Mouse (Mus musculus) ovary, postnatal 14 days (tissue): ENCODE results near the gene Rbbp4.
"Not testable (repeated sequence)": the region's sequence is repeated elsewhere in the genome, so short reads cannot be mapped to it uniquely, and the experiment has no call there.

Experiments used
- DNase-seq: peaks from one replicate; pipeline ENCODE4 v3.0.0; 2022; ENCODE audit warnings: low spot score

Rbbp4 gene

DNA sequence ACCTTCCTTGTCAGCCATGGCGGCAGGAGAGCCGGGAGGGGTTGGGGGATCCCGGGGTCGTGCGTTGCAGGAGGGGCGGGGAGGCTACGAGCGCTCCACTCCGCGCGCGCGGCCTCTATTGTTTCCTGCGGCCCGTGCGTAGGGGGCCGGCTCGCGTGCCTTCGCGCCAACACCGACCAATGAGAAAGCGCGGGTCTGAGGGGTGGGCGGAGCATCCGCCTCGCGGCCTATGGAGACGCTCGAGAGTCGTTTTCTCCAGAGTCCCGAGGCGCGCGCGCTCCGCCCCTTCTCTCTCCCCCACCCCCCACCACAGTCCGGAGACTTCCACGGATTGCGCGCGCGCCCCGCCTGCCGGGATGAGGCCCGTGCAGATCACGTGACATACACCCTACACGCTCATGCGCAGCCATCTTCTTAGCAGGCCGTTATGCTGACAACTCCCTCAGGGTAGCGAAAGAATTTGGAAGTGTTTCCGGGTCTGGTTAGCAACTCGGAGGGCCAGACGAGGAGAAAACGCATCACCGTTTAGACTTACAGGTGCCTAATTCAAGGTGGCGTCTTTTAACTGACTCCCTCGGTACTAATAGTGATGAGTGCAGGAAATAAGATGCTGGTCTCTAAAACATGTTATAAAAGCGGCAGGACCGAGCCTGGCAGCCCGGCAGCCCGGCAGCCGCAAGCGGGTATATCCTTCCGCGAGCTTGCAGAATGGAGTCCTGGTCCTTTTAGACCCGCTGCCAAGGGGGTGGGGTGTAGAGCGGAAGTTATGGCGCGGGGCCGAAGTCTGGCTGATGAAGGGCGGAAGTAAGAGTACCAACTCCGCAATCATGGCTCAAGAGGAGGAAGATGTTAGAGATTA lies at the start of gene Rbbp4, which contains the start of gene Zbtb8os:
Gene Rbbp4, minus strand, starts transcription at position 155 of the 859 bp plus-strand sequence.
Gene Zbtb8os, plus strand, starts transcription at position 480 of the 859 bp plus-strand sequence.
- peak; percentile 90 for DNase-seq

DNA sequence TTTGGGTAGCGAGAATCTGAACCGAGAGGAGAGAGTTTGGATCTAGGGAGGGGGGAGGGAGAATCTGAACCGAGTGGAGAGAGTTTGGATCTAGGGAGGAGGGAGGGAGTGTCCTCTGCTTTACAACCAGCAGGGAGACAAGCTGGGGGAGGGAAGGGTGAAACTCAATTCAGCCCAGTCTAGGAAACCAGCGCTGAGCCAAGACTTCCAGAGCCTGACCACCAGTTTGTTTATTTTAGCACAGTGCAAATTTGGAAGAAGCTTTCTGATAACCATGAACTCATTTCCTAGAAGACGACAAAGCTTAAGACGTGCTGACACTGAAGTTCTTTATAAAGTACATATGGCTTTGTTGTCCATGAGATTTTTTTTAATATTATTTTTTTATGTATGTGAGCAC lies 49.3 kb upstream of the Rbbp4 start:
- DNase-seq: no peak

DNA sequence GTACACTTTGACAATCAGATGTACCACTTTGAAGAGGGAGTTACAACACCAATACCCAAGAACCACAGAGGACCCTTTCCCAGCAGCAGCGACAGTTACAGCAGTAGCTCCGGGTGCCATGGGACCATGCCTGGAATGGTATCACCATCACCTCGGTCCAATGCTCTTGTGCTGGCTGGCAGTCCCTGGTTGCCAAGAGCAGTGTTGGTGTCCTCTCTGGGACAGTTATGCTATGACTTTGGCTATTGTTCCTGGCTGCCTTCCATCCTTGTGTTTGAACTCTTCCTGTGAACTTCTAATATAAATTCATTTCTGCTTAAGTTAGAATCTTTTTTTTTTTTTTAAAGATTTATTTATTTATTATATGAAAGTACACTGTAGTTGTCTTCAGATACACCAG lies 48.4 kb upstream of the Rbbp4 start:
- DNase-seq: no peak

DNA sequence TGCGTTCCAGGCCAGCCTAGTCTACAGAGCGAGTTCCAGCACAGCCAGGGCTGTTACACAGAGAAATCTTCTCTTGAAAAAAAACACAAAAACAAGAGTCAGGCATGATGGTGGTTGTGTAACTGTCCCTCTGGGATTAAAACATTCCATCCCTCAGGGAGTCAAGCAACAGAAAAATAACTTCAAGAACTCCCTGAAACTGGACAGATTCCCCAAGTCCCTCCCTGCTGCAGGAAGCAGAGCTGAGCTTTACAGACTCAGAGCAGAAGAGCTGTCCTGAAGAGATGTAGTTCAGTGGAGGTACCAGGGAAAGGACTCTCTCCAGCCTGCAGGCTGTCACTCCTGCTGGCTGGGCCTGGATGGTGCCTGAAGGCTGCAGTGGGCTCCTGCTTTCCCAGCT lies 47.3 kb upstream of the Rbbp4 start:
- no peak for DNase-seq

DNA sequence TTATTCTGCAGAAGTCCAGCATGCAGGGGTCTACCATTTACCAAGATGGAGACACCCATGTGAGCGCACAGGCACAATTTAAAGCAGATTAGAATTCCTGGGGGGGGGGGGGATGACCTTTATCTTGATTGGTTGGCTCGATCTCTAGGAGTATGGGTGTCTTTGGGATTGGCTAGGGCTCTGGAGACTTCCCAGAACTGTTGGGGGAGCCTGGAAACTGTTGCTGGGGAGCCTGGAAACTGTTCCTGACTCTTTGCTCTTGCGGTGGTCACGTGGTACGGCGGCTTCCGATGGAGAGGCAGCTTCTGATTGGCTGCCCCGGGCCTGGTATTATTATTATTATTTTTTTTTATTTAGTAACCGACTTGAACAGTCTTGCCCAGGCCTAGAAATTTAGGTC lies 46.9 kb upstream of the Rbbp4 start:
- DNase-seq: no peak

DNA sequence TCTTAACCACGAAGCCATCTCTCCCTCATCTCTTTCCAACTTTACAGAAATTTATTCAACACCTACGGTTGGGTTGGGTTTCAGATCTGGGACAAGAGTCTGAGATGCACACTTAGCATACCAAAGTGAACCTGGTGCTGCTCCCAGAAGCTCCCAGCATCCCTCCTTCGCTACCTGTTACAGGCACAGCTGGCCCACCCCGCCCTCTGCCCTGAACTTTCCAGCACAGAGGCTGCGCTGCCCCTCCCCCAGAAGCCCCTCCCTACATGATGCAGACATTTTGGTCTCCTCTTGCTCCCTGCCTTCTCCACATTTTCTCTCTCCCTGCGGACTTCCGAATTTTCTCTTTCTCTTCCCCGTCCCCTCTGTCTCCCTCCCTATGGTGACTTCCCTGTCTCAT lies 46.0 kb upstream of the Rbbp4 start:
- DNase-seq: no peak

DNA sequence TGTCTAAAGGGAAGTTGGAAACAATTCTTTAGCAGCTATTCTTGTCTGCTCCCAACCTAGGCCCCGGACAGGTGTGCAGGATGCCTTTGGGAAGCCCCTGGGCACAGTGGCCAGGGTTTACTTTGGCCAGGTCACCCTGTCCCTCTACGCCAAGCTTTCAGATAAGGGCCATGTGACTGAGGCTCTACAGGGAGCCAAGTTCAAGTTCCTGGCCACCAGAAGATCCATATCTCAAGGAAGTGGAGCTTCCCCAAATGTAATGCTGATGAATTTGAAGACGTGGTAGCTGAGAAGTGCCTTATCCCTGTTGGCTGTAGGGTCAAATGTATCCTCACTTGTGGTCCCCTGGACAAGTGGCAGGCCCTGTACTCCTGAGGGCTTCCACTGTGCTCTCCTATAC lies 44.6 kb upstream of the Rbbp4 start:
- DNase-seq: no peak

DNA sequence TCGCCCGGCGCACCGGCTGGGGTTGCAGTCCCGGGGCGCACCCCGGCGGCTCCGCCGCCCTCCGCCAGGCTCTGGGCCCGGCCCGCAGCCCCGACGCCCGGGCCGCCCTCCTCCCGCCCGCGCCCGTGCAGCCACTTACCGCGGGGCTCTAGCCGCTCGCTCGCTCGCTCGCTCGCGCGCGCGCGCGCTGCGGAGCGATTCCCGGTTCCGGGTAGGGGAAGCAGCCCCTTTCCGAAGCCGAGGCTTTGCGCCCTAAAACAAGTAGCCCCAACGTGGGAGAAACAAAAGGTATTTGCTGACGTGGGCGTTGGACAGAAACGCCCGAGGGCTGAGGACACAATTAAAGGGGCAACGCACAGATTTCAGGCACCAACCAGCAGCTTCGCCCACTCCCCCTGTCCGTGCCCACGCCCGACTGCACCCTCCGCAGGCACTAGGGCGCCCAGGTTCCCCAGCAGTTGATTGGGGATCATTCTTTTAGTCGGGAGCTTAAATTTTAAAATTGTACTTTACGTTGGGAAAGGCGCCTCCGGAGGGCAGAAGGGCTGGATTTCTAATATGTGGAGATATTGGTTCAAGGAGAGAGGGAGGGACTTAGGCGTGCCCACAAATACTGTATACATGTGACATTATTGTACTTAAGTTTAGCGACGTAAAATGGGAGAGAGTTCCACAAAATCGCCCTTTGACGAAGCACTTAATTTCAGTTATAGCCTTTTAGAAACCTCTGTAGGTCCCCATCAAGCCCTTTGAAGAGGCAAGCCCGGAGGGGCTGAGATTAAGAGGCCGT lies 42.6 kb upstream of the Rbbp4 start, which contains the start of gene Zbtb8a:
Gene Zbtb8a, minus strand, starts transcription at position 516 of the 790 bp plus-strand sequence.
- DNase-seq: no peak

DNA sequence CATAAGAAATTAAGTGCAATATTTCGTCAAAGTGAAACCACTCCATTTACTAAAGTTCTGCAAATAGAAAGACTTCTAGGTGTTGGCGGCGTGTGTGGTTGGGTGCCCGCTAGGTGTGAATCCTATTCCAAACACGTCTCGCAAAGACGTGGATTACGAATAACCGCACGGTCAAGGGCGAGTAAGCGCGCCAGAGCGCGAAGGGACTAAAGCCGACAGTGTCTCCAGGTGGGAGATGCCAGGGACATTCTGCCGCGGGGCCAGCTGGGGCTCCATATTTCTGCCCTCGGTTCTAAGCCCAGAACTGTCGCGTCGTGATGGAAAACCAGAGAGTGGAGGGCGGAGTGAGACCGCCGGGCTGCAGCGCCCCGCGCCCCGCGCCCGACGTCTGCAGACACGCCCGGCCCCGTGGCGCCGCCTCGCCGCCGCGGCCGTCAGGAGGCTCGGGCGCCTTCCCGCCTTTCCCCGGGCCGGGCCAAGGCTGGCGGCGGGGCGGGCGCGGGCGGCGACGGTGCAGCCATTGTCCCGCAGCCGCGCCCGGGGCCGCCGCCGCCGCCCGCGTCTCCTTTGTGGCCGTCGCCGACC lies 41.9 kb upstream of the Rbbp4 start:
- no peak for DNase-seq

DNA sequence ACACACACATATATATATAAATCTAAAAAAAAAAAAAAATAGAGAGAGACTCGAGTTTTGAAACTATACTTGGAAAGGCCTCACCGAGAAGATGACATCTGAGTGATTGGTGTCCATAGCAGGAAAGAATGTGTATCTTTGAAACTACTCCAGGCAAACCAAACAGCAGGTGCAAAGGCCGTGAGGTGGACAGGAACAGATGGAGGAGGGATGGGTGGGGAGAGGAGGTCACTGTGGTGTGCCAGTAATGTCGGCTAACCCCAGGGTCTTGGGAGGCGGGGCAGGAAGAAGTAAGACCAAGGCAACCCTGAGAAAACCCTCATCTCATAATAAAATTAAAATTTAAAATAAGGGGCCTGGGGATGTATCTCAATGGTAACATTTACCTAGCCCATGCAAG lies 40.7 kb upstream of the Rbbp4 start:
- no peak for DNase-seq

DNA sequence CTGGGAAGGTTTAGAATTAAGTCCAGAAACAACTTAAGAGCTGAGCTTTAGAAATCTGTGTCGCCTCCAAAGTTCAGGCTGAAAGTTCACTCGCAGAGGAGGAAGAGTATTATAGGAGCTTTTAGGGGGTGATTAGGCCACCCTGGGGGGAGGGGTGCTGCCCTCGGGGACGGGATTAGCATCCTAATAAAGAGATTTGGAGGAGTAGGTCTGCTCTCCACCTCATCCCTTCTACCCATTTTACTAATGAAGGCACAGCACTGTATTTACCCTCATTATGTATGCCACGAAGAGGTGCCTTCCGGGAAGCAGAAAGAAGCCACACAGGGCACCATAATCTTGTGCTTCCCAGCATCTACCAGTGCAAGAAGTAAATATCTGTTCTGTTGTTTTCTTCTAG lies 39.8 kb upstream of the Rbbp4 start:
- DNase-seq: no peak

DNA sequence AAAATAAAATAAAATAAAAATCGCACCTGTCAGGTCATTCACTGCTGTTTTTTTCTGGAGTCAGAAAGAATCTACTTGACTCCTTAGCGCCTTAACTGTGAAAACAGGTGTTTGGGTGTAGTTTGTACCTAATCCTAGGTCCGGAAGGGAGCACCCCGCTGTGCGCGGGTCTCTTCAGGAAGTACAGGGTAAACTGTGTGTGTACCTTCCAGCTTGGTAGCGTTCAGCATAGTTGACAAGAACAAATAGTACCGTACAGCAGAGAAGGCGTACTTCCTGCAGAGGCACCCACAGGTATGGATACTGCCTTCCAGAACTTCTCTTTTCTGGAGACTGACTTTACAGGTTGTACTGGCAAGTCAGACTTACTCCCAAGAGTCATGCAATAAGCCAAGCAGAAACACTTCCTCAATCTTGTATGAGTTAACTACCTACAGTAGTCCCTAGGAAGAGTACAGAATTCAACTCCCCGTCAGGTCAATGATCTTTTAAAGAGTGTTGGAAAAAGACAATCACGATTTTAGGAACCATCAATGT lies 39.1 kb upstream of the Rbbp4 start:
- DNase-seq: no peak

DNA sequence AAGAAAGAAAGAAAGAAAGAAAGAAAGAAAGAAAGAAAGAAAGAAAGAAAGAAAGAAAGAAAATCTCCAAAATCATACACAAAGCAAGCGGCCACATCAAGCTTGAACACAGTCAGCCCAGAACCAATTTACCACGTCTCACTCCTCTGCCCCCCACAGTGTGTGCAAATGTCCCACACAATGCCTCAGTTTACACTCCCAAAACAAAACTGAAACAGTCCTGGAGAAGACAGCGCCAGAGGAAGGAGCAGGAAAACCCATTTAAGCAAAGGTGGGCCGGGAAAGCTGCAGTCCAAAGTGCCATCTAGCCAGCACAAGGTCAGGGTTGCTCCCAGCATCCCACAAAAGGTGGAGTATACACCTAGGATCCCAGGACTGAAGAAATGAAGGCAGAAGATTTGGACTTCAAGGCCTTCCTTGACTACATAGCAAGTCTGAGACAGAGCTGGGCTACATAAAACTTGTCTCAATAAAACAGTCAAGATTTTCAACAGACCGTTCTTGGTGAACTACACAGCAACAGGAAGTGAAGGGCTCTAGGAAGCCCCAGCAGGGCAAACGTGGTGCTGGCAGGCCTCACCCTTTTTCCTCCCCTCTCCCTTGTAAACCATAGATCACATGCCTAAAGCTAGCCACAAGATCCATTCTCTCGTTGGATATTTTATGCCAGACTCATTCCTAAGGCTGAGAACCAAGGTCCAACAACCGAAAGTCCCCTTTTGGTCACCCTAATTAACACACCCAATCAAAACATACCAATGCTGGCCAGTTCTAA lies 38.2 kb upstream of the Rbbp4 start:
- DNase-seq: no peak

DNA sequence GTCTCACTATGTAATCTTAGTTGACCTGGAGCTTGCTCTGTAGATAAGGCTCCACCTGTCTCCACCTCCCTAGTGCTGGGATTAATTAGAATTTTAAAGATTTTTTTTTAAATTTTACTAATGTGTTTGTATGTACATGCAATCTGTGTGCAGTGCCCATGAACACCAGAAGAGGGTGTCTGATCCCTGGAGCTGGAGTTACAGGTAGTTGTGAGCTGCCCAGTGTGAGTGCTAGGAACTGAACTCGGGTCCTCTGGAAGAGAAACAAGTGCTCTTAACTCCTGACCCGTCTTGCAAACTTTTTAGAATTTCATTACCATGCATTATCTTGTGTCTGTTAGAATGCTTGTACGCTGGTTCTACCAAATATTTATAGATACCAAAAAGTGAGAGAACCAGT lies 36.2 kb upstream of the Rbbp4 start:
- no peak for DNase-seq

DNA sequence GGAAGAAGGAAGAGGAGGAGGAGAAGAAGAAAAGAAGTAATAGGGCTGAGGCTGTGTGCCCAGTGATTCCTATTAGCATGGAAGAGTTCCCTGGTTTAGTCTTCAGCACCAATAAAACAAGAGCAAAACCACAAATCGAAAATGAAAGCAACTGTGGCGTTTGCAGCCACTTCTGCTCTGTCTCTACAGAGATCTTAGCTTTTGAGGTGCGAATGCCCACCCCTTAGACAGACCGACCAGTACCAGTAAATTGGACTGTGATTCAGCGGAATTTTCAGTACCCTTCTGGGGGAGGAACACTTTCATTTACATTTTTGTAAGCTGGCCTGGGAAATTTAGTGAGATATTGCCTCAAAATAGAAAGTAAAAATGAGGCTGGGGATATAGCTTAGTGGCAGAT lies 30.1 kb upstream of the Rbbp4 start:
- DNase-seq: no peak

DNA sequence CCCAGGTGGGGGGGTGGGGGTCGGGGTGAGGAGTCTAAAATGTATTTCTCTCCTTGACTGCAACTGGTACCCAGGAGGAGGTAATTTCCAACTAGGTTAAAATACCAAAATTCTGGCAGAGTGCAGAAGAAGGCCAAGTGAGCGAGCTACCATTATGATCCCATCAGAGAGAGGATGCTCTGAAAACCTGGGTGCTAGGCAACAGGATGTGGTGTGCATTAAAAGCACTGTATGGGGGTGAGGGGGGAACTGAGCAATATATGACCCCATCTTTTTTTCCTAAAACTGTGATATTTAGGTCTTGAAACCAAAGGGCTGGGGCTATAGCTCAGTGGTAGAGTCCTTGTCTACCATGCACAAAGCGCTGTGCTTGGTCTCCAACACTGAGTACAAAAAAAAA lies 29.2 kb upstream of the Rbbp4 start:
- no peak for DNase-seq

DNA sequence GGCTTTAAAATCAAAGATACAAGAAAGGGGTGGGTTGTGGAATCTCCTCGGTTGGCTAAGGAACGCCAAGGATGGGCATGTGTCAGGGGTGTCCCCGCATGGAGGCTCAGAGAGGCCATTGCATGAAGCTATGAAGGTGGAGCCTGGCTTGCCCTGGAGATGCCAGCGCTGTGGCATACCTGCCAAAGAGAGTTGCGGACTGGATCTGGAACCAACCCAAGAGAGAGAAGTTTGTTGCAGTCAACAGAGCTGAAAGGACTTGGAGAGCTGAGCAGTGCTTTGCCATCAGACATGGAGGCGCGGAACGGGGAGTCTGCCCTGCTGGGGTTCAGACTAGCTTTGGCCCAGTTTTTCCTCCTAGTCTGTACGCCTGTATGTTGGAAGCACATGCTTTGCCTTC lies 28.3 kb upstream of the Rbbp4 start:
- no peak for DNase-seq

DNA sequence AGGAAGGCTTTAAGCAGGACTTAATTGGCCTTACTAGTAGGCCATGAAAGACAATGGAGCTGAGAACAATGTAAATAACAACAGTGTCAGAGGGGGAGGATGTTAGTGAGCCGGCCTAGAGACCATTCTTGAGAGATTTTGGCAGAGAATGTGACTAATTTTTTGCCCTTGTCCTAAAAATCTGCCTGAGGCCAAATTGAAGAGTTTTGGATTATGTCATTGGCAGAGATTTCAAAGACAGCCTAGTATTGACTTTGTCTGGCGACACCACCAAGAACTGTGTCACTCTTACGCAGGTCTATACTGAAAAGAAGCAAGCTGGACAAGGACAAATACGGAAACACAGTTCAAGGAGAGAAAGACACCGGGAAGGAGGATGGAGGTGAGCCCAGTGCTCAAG lies 27.6 kb upstream of the Rbbp4 start:
- no peak for DNase-seq

DNA sequence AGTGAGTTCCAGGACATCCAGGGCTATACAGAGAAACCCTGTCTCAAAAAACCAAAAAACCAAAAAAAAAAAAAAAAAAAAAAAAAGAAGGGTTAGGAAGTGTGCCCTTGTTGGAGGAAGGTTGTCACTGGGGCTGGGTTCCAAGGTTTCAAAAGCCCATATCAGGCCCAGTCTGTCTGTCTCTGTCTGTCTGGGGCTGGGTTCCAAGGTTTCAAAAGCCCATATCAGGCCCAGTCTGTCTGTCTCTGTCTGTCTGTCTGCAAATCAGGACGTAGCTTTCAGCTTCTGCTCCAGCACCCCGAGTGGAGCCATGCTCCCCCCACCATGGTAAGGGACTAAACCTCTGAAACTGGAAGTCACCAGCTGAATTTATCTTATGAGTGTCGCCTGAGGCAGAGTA lies 27.1 kb upstream of the Rbbp4 start:
- not testable (repeated sequence) for DNase-seq

DNA sequence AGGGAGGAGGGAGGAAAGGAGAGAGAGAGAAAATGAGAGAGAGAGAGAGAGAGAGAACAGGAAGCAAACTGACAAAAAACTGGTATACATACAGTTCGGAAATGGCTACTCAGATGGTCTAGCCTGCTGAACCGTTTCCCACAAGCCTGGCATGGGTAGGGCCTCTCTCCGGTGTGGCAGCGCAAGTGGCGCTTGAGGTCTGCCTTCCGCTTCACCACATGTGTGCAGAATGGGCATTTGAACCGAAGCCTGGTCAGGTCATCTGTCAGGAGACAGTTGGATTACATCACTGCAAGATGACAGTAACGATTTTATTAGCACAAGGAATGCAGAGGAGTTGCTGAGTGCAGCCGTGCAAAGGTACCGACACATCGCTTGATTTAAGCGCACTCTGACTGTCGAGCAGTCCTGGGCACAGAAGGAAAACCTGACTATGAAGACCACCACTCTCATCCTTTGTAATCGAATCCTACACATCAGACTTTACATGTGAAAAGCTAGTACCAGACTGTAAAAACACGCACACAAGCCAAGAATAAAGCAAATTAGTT lies 22.5 kb upstream of the Rbbp4 start:
- DNase-seq: no peak

DNA sequence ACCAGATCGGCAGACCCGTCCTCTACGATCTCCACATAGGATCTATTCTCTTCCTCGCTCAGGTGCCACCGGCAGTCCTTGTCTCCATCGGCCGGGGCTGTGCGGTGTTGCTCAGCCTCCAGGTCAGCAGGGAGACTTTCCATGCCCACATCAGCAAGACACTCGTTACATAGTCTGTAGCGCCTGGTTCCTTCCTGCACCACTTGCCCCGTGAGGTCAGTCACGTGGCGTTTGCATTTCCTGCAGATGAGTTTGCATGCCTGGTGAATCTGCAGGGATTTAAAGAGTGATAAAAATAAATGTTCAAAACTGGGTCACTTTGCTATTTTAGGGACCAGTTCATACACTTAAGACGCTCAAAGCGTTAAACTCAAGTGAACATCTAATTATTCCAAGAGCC lies 19.1 kb upstream of the Rbbp4 start:
- no peak for DNase-seq

DNA sequence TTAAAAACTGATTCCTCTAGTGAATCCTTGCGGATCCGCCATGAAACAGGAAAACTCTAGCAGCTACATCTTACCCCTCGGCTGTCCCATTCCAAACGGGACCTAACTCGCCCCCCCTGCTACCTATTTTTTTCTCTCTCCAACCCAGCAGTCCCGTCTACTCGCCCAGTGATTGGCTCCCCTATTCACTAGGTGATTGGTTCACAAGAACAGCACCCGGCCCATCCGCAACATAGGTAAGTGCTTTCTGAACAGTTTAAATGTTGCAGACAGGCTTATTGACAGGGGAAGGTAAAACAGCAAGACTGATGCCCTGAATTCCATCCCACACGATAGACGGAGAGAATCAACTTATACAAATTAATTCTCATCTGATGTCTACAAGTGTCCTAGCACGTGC lies 18.0 kb upstream of the Rbbp4 start:
- no peak for DNase-seq
